Mouse (Mus musculus): Measurements from ENCODE around the gene Mad1l1. TPM values are rescaled to one million over a fixed set of nuclear protein-coding genes. Genes with fewer than 3 reads are reported as not detected.
"Not testable (repeated sequence)": the region's sequence is repeated elsewhere in the genome, so short reads cannot be mapped to it uniquely, and the experiment has no call there.

Gene Mad1l1
- polyA plus RNA-seq (2012; rRNA removed): 29.9 and 30.0 TPM in 2 replicates

DNA sequence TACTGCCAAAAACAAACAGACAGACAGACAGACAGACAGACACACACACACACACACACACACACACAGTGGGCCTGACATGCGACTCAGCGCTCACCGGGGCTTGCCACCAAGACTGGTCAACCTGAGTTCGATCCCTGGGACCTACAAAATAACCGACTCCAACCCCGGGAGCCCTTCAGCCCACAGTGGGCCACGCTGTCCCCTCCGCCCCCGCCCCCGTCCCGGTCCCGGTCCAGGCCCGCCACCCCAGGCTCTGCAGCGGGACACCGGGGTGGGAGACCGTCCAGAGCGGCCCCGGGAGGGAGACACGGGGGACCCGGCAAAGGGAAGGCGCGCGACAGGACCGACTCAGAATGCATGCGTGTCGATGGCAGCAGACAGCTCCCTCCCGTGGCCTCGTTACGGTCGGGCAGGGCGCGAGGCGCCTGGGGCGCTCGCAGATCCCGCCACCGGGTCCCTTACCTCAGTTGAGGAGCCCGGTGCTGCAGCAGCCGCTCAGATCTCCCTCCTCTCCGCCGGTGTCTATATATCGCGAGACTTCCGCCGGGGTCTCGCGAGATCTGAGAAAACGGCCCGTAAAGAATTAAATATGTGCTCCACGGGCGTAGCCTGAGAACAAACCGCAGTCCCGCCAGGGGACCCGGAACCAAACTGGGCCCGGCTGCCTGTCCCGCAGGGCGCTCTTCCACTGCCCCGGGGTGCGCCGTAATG, at the start of gene Mad1l1, which contains the start of gene Nudt1:
Mad1l1 (minus strand) TSS at position 511 of the 714 bp plus-strand sequence.
Nudt1 (plus strand) TSS at position 615 of the 714 bp plus-strand sequence.
- peak; percentile 64 for TF ChIP-seq POLR2A (IDR thresholded peaks at IDR 0.05; ENCODE audit: borderline replicate concordance, extremely low read depth, insufficient read depth, insufficient read length, poor library complexity, severe bottlenecking)
- TF ChIP-seq CTCF (IDR thresholded peaks at IDR 0.05; ENCODE audit: borderline replicate concordance, extremely low read depth, insufficient read depth, insufficient read length): 0 out of 2 replicates have a peak, but pooled peaks have one; percentile 1
- peak; percentile 97 for DNase-seq (ENCODE audit: low read depth)

DNA sequence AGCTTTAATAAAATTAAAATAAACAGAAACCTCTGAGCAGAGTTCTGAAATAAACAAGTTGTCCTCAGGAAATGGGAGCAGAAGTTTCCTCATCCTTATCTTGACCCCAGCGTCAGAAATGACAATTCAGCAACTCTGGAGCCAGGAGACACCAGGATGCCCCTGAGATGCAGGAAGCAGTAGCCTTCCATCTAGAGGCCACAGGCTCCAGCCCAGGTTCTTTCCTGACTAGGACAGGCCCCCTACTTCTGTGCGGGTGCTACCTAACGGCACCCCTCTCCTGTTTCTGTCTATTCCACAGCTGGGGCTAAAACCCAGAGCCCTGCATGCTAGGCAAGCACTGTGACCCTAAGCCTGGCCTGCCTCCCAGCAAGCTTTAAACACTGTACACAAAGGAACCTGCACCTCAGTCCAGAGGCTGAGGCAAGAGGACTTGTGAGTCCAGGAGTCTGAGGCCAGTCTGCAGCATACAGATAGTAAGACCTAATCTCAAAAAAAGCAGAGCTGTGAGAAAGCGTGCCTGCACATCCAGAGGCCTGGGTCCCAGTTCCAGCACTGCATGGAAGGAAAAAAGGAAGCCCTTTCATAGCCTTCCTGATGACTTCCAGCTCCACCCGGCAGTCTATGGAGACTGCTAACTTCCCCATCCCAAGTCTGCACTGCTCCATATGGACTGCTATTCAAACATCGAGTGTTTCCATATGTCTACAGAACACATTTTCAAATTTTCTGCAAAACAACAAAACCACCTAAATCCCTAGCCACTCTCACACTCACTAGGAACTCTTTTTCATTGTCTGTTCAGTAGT, 49.3 kb upstream of the Mad1l1 start:
- DNase-seq (ENCODE audit: low read depth): no peak
- no peak for TF ChIP-seq POLR2A (IDR thresholded peaks at IDR 0.05; ENCODE audit: borderline replicate concordance, extremely low read depth, insufficient read depth, insufficient read length, poor library complexity, severe bottlenecking)
- no peak for TF ChIP-seq CTCF (IDR thresholded peaks at IDR 0.05; ENCODE audit: borderline replicate concordance, extremely low read depth, insufficient read depth, insufficient read length)

DNA sequence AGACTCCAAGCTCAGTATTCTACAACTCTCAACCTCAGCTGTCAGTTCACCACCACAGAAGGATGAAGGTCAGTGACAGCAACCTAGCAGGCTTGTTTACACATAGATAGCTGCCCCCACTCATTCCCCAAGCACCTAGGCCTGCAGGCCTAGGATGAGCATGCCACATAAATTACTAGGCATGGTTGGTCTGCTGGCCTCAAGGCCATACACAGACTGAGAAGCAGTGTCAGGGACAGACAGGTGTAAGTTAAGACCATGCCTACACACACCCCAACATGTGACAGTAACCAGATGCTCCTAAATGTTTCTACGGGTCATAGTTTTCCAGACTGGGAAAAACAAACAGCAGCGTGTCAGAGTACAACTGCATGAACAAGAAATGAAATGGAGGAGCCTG, 48.1 kb upstream of the Mad1l1 start:
- DNase-seq (ENCODE audit: low read depth): no peak
- no peak for TF ChIP-seq CTCF (IDR thresholded peaks at IDR 0.05; ENCODE audit: borderline replicate concordance, extremely low read depth, insufficient read depth, insufficient read length)
- TF ChIP-seq POLR2A (IDR thresholded peaks at IDR 0.05; ENCODE audit: borderline replicate concordance, extremely low read depth, insufficient read depth, insufficient read length, poor library complexity, severe bottlenecking): no peak

DNA sequence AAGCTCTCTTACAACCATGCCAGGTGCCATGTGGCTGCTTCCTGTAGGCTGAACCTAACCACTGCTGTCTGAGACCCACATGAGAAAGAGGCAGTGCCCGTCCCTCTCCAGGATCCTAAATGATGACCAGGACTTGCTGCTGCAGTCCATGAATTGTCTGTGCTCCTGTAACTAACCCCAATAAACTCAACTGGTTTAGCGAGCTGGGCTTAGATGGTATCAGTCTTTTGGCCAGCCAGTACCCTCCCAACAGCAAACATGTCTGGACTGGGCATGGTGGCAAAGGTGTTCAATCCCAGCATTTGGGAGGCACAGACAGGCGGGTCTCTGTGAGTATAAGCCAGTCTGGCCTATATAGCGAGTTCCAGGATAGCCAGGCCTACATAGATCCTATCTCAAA, 47.6 kb upstream of the Mad1l1 start:
- no peak for TF ChIP-seq POLR2A (IDR thresholded peaks at IDR 0.05; ENCODE audit: borderline replicate concordance, extremely low read depth, insufficient read depth, insufficient read length, poor library complexity, severe bottlenecking)
- no peak for TF ChIP-seq CTCF (IDR thresholded peaks at IDR 0.05; ENCODE audit: borderline replicate concordance, extremely low read depth, insufficient read depth, insufficient read length)
- DNase-seq (ENCODE audit: low read depth): no peak

DNA sequence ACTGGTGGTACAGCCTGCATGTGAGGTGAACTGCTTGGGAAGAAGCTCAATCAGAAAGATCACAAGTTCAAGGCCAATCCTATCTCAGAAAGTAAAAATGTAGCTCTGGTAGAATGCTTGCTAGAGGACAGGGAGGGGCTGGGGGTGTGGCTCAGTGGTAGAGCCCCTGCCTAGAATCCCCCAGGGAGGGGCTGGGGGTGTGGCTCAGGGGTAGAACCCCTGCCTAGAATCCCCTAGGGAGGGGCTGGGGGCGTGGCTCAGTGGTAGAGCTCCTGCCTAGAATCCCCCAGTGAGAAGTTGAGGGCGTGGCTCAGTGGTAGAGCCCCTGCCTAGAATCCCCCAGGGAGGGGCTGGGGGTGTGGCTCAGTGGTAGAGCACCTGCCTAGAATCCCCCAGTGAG, 46.8 kb upstream of the Mad1l1 start:
- not testable (repeated sequence) for DNase-seq (ENCODE audit: low read depth)

DNA sequence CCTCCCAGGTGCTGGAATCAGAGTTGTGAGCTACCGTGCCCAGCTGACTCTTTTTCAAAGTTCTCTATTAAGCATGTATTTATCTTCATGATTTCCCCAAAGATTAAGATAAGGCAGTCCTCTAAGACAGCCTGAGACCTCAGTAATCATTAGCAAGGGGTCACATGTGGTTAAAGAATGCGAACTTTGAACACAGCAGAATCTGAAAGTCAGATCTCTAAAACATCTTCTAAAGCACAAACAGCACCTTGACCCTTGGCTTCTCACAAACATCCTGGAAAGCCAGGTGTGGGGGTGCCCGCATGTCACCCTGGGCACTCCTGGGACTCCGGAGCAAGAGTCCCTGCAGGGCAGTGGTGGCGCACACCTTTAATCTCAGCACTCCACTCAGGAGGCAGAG, 43.1 kb upstream of the Mad1l1 start:
- no peak for DNase-seq (ENCODE audit: low read depth)
- TF ChIP-seq POLR2A (IDR thresholded peaks at IDR 0.05; ENCODE audit: borderline replicate concordance, extremely low read depth, insufficient read depth, insufficient read length, poor library complexity, severe bottlenecking) (no peak), CTCF (IDR thresholded peaks at IDR 0.05; ENCODE audit: borderline replicate concordance, extremely low read depth, insufficient read depth, insufficient read length) (no peak)

DNA sequence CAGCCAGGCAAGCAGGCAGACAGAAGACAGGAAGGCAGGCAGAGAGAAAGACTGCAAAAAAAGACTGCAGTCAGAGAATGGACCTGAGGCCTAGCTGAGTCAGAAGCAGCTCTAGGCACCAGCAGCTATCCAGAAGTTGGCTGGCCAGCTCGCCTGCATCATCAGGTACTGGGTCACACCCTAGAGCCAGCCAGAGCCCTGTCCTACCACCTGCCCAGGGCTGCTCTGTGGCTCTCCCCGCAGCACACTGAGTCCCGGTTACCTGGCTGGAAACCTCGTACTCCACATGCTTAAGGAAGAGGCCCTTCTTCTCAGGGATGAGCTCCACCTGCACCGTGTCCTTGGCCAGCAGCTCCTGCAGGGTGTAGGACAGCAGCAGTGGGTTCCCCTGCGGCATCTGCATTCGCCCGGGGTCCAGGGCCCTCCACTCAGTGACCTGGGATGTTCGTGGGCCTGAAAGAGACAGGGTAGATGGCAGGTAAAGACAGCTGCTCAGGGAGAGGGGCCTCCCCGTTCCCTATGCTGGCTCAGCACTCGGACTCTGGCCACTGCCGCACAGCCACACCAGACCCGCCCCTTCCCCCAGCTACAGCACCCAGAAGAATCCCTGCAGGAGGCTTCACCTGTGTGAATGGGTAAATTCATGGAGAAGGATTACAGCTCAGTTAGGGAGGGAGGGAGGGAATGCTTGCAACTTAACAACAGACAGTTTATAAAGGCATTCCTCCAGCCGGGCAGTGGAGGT, 38.8 kb upstream of the Mad1l1 start:
- no peak for DNase-seq (ENCODE audit: low read depth)
- no peak for TF ChIP-seq CTCF (IDR thresholded peaks at IDR 0.05; ENCODE audit: borderline replicate concordance, extremely low read depth, insufficient read depth, insufficient read length)
- no peak for TF ChIP-seq POLR2A (IDR thresholded peaks at IDR 0.05; ENCODE audit: borderline replicate concordance, extremely low read depth, insufficient read depth, insufficient read length, poor library complexity, severe bottlenecking)

DNA sequence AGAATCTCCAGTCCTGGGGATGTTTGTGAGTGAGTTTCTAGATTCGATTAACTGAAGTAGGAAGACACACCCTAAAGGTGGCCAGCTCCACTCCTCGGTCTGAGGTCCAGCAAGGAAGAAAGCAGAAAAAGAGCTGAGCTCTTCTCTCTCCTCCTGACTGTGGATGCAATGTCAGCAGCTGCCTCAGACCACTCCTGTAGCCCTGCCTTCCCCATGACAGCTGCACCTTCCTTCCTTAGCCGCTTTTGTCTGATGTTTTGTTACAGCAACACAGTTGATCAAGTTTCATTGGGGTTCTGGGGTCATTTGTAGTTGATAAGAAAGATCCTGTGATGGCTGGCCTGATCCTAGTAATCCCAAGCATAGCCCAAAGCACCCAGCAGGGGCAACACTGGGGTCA, 36.1 kb upstream of the Mad1l1 start:
- DNase-seq (ENCODE audit: low read depth): no peak
- no peak for TF ChIP-seq CTCF (IDR thresholded peaks at IDR 0.05; ENCODE audit: borderline replicate concordance, extremely low read depth, insufficient read depth, insufficient read length)
- TF ChIP-seq POLR2A (IDR thresholded peaks at IDR 0.05; ENCODE audit: borderline replicate concordance, extremely low read depth, insufficient read depth, insufficient read length, poor library complexity, severe bottlenecking): no peak

DNA sequence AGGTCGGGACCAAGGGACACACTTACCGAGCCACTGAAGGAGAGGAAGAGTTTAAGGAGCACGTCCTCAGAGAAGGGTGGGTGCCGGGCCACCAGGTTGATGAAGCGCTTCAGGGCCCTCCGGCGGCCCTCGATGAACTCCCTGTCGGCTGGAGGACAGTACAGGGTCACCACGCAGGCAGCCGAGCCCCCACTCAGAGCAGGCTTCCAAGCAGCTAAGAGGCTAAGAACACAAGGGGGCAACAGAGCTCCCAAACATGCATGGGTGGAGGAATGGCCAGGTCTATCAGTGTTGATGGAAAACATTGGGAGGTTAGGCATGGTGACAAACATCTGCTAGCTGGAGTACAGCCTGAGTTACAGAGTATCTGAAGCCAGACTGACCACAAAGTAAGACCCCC, 34.6 kb upstream of the Mad1l1 start:
- DNase-seq (ENCODE audit: low read depth): no peak
- no peak for TF ChIP-seq POLR2A (IDR thresholded peaks at IDR 0.05; ENCODE audit: borderline replicate concordance, extremely low read depth, insufficient read depth, insufficient read length, poor library complexity, severe bottlenecking)
- peak; percentile 3; the same call in 1 of the 2 replicates for TF ChIP-seq CTCF (IDR thresholded peaks at IDR 0.05; ENCODE audit: borderline replicate concordance, extremely low read depth, insufficient read depth, insufficient read length)

DNA sequence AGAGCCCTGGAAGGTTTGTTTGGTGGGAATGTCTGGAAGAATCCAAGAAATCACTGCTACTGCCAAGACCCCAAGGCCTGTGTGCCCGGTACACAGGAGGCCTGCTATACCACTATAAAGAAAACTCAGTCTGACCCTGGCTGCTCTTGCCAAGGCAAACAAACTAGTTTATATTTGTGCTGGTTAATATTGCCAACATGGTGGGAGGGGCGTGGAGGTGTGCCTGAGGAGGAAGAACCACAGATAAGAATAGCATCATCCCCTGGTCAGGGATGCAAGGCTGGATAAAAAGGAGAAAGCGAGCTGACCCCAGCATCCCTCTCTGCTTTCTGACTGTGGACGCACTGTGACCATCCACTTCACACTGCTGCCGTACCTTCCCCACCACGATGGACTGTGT, 31.0 kb upstream of the Mad1l1 start:
- TF ChIP-seq POLR2A (IDR thresholded peaks at IDR 0.05; ENCODE audit: borderline replicate concordance, extremely low read depth, insufficient read depth, insufficient read length, poor library complexity, severe bottlenecking) (no peak), CTCF (IDR thresholded peaks at IDR 0.05; ENCODE audit: borderline replicate concordance, extremely low read depth, insufficient read depth, insufficient read length) (no peak)
- DNase-seq (ENCODE audit: low read depth): no peak

DNA sequence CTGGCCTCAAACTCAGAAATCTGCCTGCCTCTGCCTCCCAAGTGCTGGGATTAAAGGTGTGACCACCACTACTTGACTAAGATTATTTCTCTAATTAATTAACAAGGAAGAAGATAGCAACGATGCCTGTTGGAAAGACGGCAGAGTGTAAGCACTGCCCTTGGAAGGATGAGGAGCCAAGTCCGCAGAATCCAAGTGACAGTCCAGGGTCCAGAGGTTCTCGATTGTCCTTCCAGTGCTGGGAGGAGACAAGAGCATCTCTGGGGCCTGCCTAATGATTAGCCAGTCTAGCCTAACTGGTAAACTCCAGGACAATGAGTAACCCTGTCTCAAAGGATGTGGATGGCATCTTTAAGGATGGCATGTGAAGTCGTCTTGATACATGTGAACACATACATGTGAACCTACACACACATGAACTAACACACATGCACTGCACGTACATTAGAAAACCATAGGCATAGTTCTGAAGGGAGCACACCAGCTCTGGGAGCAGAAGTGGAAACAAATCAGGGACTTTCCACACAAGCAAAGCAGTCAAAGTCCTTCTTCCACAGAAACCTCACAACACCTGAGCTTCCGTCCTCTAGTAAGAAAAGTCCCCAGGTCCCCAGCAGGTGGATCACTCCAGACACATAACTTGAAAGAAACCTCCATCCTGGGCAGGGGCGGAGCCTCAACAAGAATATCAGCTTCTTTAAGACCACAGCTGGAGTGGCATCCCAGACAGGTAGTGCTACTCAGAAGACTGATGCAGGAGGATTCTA, 29.6 kb upstream of the Mad1l1 start:
- DNase-seq (ENCODE audit: low read depth): no peak
- TF ChIP-seq POLR2A (IDR thresholded peaks at IDR 0.05; ENCODE audit: borderline replicate concordance, extremely low read depth, insufficient read depth, insufficient read length, poor library complexity, severe bottlenecking): no peak
- TF ChIP-seq CTCF (IDR thresholded peaks at IDR 0.05; ENCODE audit: borderline replicate concordance, extremely low read depth, insufficient read depth, insufficient read length): no peak
